Mouse (Mus musculus) embryonic facial prominence, embryonic 12.5 days (tissue): Measurements from ENCODE around the gene Gabbr1. TPM values are rescaled to one million over a fixed set of nuclear protein-coding genes. Genes with fewer than 3 reads are reported as not detected.
"Not testable (repeated sequence)": the region's sequence is repeated elsewhere in the genome, so short reads cannot be mapped to it uniquely, and the experiment has no call there.

Experiments used
- ATAC-seq: fragments of 200-750 bp; cut with Nextera tagmentation; 2 replicates; pipeline ENCODE4 v1.8.0; 2017; ENCODE audit not compliant: insufficient number of reproducible peaks, insufficient read depth, low FRiP score, low TSS enrichment
- H3K27ac ChIP-seq: fragments of 300-500 bp; sonication (generic); 2 replicates; pipeline ENCODE4 v1.5.1; 2016; ENCODE audit warnings: mild to moderate bottlenecking
- H3K27me3 ChIP-seq: fragments of 300-500 bp; sonication (generic); 2 replicates; pipeline ENCODE4 v1.6.1; 2016; ENCODE audit warnings: mild to moderate bottlenecking, moderate library complexity
- H3K36me3 ChIP-seq: fragments of 300-500 bp; sonication (generic); 2 replicates; pipeline ENCODE4 v1.6.1; 2016; ENCODE audit warnings: mild to moderate bottlenecking
- H3K4me1 ChIP-seq: fragments of 300-500 bp; sonication (generic); 2 replicates; pipeline ENCODE4 v1.6.1; 2016
- H3K4me2 ChIP-seq: fragments of 300-500 bp; sonication (generic); replicated peaks from 2 replicates; pipeline ENCODE4 v1.6.1; 2016; ENCODE audit warnings: mild to moderate bottlenecking, moderate library complexity
- H3K4me3 ChIP-seq: fragments of 300-500 bp; sonication (generic); 2 replicates; pipeline ENCODE4 v1.5.1; 2016; ENCODE audit warnings: mild to moderate bottlenecking
- H3K9ac ChIP-seq: fragments of 300-500 bp; sonication (generic); 2 replicates; pipeline ENCODE4 v1.6.1; 2016; ENCODE audit warnings: mild to moderate bottlenecking, moderate library complexity
- H3K9me3 ChIP-seq: fragments of 300-500 bp; sonication (generic); 2 replicates; pipeline ENCODE4 v1.6.1; 2016; ENCODE audit warnings: mild to moderate bottlenecking, moderate library complexity
- whole genome bisulfite sequencing: fragments of 180-500 bp; shearing (Covaris S2); methylation state at CpG from one replicate; pipeline ENCODE4 v1.1.7; 2016; 5-methylcytosine and 5-hydroxymethylcytosine counted together
- polyA plus RNA-seq: library from polyadenylated mRNA; unstranded; fragments of >200 nt; fragmentation: Nextera tagmentation; extraction: Ambion mirVana; gene quantifications from 2 replicates; pipeline ENCODE4 v1.2.1, GENCODE M21; 2016

The Gabbr1 gene
- polyA plus RNA-seq, 1 experiment from 2014 or later = 19.8 TPM

- WGBS = 82% methylated on average over 3 of the region's 3 CpGs
- Histone ChIP-seq H3K9me3 (no peaks in the 10 kb centered on the region), H3K4me1 (no peaks in the 10 kb centered on the region)
Observed at GRCm38 (mm10) chr17:37018328-37018727, 27.4 kb upstream of the Gabbr1 start.

DNA sequence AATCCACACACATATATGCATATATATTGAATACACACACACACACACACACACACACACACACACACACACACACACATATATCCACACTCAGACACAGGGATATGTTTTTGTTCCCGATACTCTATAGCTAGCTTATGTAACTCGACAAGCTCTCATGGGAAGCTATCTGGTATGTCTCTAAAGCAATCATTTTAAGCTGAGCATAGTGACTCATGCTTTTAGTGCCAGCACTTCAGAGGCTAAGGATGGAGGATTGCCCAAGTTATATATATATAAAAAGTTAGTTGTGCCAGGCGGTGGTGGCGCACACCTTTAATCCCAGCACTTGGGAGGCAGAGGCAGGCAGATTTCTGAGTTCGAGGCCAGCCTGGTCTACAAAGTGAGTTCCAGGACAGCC, 26.5 kb upstream of the Gabbr1 start:
- not testable (repeated sequence) for H3K27me3 ChIP-seq, H3K4me3 ChIP-seq, H3K4me1 ChIP-seq, ATAC-seq, H3K9ac ChIP-seq, H3K9me3 ChIP-seq, H3K27ac ChIP-seq, H3K36me3 ChIP-seq, H3K4me2 ChIP-seq
- 87% methylated on average over 5 of the region's 5 CpGs for WGBS

More at GRCm38 (mm10) chr17:37018328-37018727, 27.4 kb upstream of the Gabbr1 start:
- no peak for ATAC-seq
- Histone ChIP-seq H3K4me2 (no peak overlapping the region), H3K27me3 (no peaks in the 10 kb centered on the region), H3K9ac (no peak overlapping the region), H3K36me3 (no peaks in the 10 kb centered on the region), H3K4me3 (no peak overlapping the region), H3K27ac (no peak overlapping the region)

- H3K36me3 ChIP-seq = no peaks in the 10 kb centered on the region
- no peak within 1 kb of the TSS for H3K9ac ChIP-seq
- 67% methylated on average over 9 of the region's 9 CpGs for WGBS
- no peak for ATAC-seq
- H3K4me2 ChIP-seq = no peak within 1 kb of the TSS
- H3K27me3 ChIP-seq = no peaks in the 10 kb centered on the region
- H3K9me3 ChIP-seq = no peaks in the 10 kb centered on the region
- no peak within 1 kb of the TSS for H3K27ac ChIP-seq
- H3K4me3 ChIP-seq = no peak within 1 kb of the TSS
- H3K4me1 ChIP-seq = no peaks in the 10 kb centered on the region
Observed at GRCm38 (mm10) chr17:37022628-37023576, 22.9 kb upstream of the Gabbr1 start, which contains the start of gene Mog. Gene Mog (minus strand): TSS chr17:37023398.

- Histone ChIP-seq H3K27me3 (no peaks in the 10 kb centered on the region), H3K4me2 (no peak overlapping the region), H3K27ac (no peak overlapping the region), H3K4me1 (no peaks in the 10 kb centered on the region), H3K9me3 (no peaks in the 10 kb centered on the region), H3K36me3 (no peaks in the 10 kb centered on the region), H3K4me3 (no peak overlapping the region), H3K9ac (no peak overlapping the region)
- WGBS = 79% methylated on average over 2 of the region's 2 CpGs
- ATAC-seq = no peak
Observed at GRCm38 (mm10) chr17:37026425-37026824, 19.3 kb upstream of the Gabbr1 start.

GRCm38 (mm10) chr17:37027486-37027885, 18.3 kb upstream of the Gabbr1 start:
- no peak for ATAC-seq
- Histone ChIP-seq H3K27ac (peak overlapping the region; percentile 98), H3K36me3 (no peaks in the 10 kb centered on the region)

DNA sequence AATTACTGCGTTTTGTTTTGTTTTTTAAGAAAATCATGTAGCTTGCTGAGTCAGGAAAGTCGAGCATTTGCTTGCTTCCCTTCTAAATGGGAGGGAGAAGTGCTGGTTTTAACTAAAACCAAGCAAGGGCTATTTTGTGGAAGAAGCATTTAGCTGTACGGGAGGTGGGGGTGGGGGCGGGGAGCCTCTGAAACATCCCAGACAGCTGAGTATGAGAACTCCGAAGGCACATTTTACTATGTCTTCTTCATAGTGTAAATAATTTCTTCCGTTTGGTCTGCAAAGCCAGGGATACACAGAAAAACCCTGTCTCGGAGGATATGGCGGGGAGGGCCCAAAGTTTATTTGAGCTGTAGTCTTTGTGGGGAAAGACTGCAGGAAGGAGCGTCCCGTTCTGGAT, 17.6 kb upstream of the Gabbr1 start:
- 2% methylated on average over 10 of the region's 10 CpGs for WGBS
- 0 out of 2 replicates have a peak overlapping the region, but pooled peaks have one; percentile 20 for H3K9ac ChIP-seq
- H3K4me2 ChIP-seq = peak overlapping the region; percentile 48
- H3K27me3 ChIP-seq = no peaks in the 10 kb centered on the region
- H3K36me3 ChIP-seq = no peaks in the 10 kb centered on the region
- peak overlapping the region; percentile 98 for H3K27ac ChIP-seq
- H3K4me3 ChIP-seq = peak overlapping the region; percentile 41
- H3K4me1 ChIP-seq = no peaks in the 10 kb centered on the region
- H3K9me3 ChIP-seq = no peaks in the 10 kb centered on the region
- peak; percentile 17 for ATAC-seq

More at GRCm38 (mm10) chr17:37027486-37027885, 18.3 kb upstream of the Gabbr1 start:
- Histone ChIP-seq H3K4me3 (no peak overlapping the region), H3K27me3 (no peaks in the 10 kb centered on the region), H3K9me3 (no peaks in the 10 kb centered on the region), H3K4me1 (no peaks in the 10 kb centered on the region), H3K9ac (no peak overlapping the region), H3K4me2 (no peak overlapping the region)
- WGBS = 95% methylated on average over 4 of the region's 4 CpGs

DNA sequence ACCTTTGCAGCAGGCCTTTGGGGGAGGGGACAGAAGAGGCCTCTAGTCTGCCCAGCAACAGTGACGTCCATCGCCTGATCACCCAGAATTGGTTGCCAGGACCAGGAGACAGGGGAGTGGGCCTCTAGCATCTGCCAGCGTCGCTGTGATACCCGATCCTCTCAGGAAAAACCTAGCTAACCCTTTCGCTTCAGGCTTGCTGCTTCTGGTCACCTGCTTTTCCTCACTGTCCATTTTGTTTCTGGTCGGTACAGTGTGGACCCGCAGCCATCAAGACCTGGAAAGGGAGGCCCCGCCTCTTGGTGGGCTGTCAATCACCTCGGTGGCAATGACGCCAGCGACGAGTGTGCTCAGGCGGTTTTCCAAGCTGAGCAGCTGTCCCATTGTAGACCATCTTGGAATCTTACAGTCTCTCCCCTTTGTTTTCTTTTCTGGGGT, 17.1 kb upstream of the Gabbr1 start:
- ATAC-seq = peak; percentile 98

GRCm38 (mm10) chr17:37029162-37029561, 16.6 kb upstream of the Gabbr1 start:
- ATAC-seq = no peak
- Histone ChIP-seq H3K36me3 (no peaks in the 10 kb centered on the region), H3K4me2 (peak overlapping the region; percentile 48), H3K9ac (peak overlapping the region; percentile 20; the same call in 1 of the 2 replicates), H3K9me3 (no peaks in the 10 kb centered on the region), H3K4me3 (peak overlapping the region; percentile 41), H3K27me3 (no peaks in the 10 kb centered on the region), H3K27ac (peak overlapping the region; percentile 98), H3K4me1 (no peaks in the 10 kb centered on the region)
- 60% methylated on average over 8 of the region's 8 CpGs for WGBS

More for the DNA sequence above, 17.1 kb upstream of the Gabbr1 start:
- no peaks in the 10 kb centered on the region for H3K4me1 ChIP-seq
- H3K4me3 ChIP-seq = peak overlapping the region; percentile 41
- WGBS = under 1% methylated on average over 14 of the region's 14 CpGs
- no peaks in the 10 kb centered on the region for H3K36me3 ChIP-seq
- peak overlapping the region; percentile 48 for H3K4me2 ChIP-seq
- no peaks in the 10 kb centered on the region for H3K27me3 ChIP-seq
- no peaks in the 10 kb centered on the region for H3K9me3 ChIP-seq
- peak overlapping the region; percentile 98 for H3K27ac ChIP-seq
- peak overlapping the region; percentile 20; the same call in 1 of the 2 replicates for H3K9ac ChIP-seq

DNA sequence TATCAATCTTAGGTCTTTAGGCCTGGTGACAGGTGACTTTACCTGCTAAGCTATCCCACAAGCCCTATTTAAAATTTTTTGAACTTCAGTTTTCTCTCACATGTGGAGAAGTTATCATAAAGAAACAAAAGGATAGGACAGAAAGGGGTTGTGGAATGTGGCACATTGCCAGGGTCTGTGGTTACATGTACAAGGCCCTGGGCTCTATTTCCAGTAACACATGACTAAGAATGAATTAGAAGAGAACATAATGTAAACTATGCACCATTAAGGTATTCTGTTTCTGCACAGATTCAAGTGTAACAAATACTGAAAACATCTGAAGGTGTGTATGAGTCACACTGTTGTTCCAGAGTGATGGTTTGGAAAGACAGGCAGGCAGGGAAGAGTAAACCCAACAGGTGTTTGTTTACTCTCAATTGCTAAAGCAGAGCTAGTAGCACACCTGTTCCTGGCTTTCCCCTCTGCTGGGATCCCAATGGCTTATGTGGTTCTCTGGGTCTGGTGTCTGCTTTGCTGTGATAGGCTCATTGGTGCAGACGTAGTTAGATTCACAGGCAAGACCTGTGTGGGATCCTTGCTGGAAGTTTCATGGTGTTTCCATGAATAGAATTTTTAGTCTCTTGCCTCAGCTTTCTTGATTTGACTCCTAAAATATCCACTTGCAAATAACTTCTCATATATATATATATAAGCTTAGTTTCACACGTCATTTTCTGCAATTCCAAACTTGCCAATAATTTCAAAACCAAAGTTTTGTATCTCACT, 6.5 kb upstream of the Gabbr1 start:
- no peaks in the 10 kb centered on the region for H3K9me3 ChIP-seq
- no peak overlapping the region for H3K4me3 ChIP-seq
- 67% methylated on average over 2 of the region's 2 CpGs for WGBS
- H3K27me3 ChIP-seq = no peaks in the 10 kb centered on the region
- H3K27ac ChIP-seq = no peak overlapping the region
- no peak overlapping the region for H3K9ac ChIP-seq
- ATAC-seq = no peak
- H3K4me2 ChIP-seq = no peak overlapping the region
- no peaks in the 10 kb centered on the region for H3K36me3 ChIP-seq
- no peaks in the 10 kb centered on the region for H3K4me1 ChIP-seq

GRCm38 (mm10) chr17:37044651-37045244, 1.0 kb upstream of the Gabbr1 start:
- Histone ChIP-seq H3K9ac (peak overlapping the region; percentile 87), H3K4me3 (peak overlapping the region; percentile 88), H3K27me3 (0 out of 2 replicates have a peak, but pooled peaks cover 5% of the 10 kb centered on the region), H3K9me3 (no peaks in the 10 kb centered on the region), H3K4me2 (peak overlapping the region; percentile 88), H3K27ac (peak overlapping the region; percentile 91), H3K4me1 (peaks cover 25% of the 10 kb centered on the region), H3K36me3 (no peaks in the 10 kb centered on the region)
- ATAC-seq = no peak
- 77% methylated on average over 7 of the region's 7 CpGs for WGBS
